Mouse (Mus musculus) erythroblast, embryonic 14.5 days (primary cell): ENCODE data around the gene Agpat2.

Experiments
- GATA1 ChIP-seq: IDR thresholded peaks from 2 replicates; pipeline ENCODE4 v1.6.1; 2012; ENCODE audit warnings: low read length, inconsistent platforms, mixed read lengths
- TAL1 ChIP-seq: IDR thresholded peaks from 3 replicates; pipeline ENCODE4 v1.6.1; 2012; ENCODE audit warnings: low read length, inconsistent platforms, mixed read lengths

DNA sequence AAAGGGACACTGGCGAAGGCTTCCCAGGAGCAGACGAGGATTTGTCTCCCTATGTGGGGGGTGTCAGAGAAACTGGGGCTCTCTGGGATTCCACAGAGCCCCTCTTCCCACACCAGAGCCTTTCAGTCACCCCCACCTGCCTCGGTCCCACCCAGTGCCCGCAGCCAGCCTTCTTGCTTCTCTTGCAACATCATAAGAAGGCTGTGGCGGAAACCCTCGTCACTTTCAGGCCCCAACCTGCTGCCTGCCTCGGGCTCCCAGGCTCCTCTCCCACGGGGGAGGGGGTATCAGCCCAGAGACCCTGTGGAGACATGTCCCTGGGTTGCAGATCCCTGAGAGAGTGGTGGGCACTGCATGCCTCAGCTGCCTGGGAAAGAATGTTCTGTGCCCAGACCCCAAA, 52.8 kb downstream of the Agpat2 start:
- TF ChIP-seq GATA1 (no peak), TAL1 (no peak)
